Mouse (Mus musculus): ENCODE data around the gene Vasp. TPM values are rescaled to one million over a fixed set of nuclear protein-coding genes. Genes with fewer than 3 reads are reported as not detected.

Gene Vasp
- total RNA-seq, 2 experiments from 2014 or later: 17.9 to 34.0 TPM

DNA sequence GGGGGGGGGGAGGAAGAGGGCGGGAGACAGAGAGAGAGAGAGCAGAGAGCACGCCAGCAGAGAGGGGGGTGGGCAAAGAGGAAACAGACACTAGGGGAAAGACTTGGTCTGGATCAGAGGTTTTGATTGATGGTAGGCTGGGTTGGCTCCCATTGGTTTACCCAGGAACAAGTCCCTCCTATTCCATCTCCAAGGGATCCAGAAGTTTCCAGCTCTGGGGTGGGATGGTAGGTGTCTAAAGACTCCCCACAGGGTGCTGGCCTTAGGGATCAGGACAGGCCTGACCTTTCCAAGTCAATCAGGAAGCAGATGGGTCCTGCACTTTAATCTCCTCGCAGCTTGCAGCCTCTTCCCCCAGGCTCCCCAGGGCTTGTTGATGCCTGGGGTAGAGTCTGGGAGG, 53.7 kb downstream of the Vasp start:
- ATAC-seq (replicated peaks; ENCODE audit: low FRiP score, poor library complexity, severe bottlenecking): no peak

DNA sequence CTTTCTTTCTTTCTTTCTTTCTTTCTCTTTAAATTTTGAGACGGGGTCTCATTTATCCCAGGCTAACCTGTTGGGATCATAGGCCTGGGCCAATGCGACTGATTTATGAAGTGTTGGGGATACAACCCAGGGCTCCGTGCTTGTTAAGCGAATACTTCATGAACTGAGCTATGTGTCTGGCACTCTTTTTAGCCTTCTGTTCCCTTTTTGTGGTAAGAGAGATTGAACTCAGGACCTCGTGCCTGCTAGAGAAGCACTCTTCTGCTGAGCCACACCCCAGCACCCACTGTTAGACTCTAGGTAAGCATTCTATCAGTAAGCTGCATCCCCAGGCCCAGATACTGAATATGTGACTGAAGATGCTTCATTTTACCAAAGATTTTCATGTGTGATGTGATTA, 54.1 kb downstream of the Vasp start:
- ATAC-seq (replicated peaks; ENCODE audit: low FRiP score, poor library complexity, severe bottlenecking): no peak

DNA sequence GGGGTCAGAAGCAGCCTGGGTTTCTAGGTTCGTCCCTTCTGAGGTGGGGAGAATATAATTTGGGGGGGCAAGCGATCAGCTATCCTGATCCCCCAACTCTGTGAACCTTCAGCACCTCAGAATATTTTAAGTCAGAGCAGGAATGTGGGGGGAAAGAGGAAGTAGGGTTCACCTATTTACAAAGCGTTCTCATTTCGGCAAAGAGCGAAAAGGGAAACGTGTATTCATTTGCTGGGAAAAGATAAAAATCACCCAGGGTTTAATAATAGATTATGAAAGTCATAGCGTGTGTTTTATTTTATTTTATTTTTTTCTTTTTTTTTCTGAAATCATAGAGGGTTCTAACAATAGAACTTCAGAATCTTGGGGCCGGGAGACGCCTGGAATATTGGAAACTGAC, 56.7 kb downstream of the Vasp start:
- ATAC-seq (replicated peaks; ENCODE audit: low FRiP score, poor library complexity, severe bottlenecking): no peak

DNA sequence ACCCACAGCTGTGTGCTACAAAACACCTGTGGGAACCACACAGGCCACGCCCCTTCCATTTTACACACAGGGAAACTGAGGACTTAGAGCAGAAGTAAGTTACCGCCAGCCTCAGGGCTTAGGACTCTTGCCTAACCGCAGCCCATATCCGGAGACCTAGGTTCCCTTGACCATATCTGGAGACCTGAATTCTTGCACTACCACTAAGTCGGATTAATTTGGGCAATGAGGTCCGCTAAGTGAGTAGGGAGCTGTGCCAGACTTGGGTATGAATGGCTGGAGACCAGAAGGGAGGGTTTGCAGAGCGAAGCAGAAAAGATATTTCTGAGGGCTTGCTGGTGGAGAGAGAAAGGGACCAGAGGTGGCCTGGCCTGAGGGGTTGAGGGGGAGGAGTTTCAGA, 57.2 kb downstream of the Vasp start:
- ATAC-seq (replicated peaks; ENCODE audit: low FRiP score, poor library complexity, severe bottlenecking): no peak

DNA sequence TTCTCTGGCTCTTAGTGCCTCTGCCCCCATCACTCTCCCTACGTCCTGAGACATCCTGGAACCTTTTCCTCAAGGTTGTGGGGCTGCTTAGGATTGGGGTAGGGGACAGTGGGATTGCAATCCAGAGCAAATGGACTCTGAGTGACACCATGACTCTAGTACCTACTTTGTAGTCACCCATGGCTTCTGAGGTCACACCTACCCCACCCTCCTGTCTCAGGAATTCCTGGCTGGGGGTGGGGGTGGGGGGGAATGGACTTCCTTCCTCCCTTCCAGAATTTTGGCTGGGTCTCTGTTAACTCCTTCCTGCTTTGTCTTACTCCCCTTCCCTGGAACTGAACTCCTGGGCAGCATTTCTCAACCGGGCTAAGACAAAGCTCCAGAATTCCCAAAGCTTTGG, 58.2 kb downstream of the Vasp start:
- no peak for ATAC-seq (replicated peaks; ENCODE audit: low FRiP score, poor library complexity, severe bottlenecking)

DNA sequence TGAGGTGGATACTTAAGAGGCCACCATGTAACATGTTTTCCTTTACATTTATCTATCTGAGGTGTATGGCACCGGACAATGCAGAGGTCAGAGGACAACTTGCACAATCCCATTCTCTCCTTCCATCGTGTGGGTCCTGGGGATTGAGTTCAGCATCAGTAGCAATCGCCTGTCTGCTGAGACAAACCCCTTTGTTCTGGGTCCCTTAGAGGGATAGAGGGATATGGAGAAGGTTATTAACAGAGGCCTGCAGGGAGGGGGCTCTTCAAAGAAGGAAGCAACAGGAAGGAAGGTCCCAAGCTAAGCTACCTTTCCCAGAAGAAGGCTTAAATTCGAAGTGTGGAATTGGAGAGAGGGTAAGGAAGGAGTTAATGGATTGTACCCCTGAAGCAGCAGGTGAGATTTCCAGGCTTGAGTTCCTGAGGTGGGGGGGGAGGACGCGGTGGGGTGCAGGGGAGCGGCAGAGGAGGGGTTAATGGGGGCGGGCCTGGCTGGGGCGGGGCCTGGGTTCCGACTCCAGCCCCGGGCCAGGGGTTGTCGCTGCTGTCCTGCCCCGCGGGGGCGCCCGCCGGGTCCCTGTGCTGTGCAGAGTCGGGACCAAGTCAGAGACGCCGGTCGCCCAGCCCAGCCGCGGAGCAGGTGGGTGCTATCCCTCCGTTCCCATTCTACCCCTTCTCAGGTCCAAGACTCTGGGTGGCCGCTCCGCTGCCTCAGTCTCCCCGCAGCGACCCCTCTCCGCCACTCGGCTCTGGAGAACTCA, 59.4 kb downstream of the Vasp start, which contains the start of gene Gpr4:
TSS of gene Gpr4 (plus strand) at position 543 of the 760 bp plus-strand sequence.
- no peak for ATAC-seq (replicated peaks; ENCODE audit: low FRiP score, poor library complexity, severe bottlenecking)

DNA sequence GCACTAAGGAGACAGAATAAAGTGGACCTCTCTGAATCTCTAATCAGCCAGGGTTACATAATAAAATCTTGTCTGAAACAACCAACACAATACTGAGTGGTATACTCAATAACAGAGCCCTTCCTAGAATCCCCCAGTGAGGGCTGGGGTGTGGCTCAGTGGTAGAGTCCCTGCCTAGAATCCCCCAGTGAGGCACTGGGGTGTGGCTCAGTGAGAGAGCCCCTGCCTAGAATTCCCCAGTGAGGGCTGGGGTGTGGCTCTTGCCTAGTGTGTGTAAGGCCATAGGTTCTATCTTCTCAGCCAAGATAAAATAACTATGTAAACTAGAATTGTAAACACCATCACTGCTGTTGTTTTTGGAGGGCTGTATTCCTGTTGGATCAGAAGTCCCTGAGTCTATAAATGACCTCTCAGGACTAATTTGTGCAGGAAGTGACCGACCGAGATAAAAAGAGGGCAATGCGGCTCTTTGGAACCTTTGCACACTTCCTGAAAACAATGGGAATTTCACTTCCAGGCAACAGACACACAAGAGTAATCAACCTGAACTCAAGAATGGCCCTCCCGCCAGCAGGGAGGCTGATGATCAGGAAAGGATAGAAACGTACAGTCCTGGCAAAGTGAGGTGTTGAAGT, 60.5 kb downstream of the Vasp start:
- ATAC-seq (replicated peaks; ENCODE audit: low FRiP score, poor library complexity, severe bottlenecking): no peak

DNA sequence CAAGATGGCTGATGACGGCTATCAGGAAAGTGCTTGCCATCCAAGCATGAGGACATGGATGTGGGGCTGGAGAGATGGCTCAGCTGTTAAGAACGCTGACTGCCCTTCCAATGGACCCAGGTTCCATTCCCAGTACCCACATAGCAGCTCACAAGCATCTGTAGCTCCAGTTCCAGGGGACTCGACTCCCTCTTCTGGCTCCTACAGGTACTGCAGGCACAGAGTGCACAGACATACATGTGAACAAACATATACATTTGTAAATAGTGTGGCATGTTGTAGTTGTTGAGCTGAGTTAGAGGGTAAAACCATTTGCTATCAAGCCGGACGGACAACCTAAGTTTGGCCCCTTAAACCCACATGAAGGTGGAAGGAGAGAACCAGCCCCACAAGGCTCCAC, 61.6 kb downstream of the Vasp start:
- ATAC-seq (replicated peaks; ENCODE audit: low FRiP score, poor library complexity, severe bottlenecking): no peak; the same call in 1 of the 2 replicates

DNA sequence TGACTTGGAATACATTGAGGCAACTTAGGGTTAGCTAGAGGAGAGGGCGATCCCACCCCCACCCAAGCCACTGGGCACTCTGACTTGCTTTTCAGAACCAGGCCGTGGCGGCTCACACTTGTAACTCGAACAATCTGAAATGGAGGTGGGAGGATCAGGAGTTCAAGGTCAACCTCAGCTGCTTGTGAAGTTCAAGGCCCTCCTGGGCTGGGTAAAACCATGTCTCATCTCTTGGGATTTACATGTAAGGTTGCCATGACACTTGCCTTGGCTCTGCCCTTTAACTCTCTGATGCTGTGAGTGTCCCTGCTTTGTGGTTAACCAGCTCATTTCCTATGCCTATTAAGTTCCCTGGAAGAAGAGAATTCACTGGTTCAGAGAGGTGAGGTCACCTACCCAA, 62.1 kb downstream of the Vasp start:
- no peak for ATAC-seq (replicated peaks; ENCODE audit: low FRiP score, poor library complexity, severe bottlenecking)

DNA sequence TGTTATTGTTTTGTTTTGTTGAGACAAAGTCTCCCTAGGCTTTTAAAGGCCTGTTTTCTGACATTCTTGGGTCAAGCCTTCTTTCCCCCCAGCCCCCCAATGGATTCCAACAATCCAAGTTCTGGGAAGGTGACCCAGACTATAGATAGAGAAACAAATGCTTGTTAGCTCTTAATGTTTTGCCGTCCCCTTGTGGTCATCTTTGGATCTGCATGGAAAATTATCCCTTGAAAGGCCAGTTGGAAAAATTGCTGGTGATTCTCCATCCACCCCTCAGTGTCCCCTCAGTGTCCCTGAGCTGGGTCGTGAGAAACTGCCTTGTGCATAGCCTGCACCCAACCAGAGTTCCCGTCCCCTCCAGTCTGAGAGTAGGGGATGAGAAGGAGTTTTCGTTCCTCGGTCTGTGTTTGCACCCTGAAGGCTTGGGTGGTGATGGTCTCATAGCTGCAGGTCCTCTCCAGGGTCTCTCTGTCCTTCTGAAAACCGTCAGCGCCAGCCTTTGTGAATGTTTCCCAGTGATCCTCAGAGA, 62.6 kb downstream of the Vasp start:
- no peak for ATAC-seq (replicated peaks; ENCODE audit: low FRiP score, poor library complexity, severe bottlenecking)

DNA sequence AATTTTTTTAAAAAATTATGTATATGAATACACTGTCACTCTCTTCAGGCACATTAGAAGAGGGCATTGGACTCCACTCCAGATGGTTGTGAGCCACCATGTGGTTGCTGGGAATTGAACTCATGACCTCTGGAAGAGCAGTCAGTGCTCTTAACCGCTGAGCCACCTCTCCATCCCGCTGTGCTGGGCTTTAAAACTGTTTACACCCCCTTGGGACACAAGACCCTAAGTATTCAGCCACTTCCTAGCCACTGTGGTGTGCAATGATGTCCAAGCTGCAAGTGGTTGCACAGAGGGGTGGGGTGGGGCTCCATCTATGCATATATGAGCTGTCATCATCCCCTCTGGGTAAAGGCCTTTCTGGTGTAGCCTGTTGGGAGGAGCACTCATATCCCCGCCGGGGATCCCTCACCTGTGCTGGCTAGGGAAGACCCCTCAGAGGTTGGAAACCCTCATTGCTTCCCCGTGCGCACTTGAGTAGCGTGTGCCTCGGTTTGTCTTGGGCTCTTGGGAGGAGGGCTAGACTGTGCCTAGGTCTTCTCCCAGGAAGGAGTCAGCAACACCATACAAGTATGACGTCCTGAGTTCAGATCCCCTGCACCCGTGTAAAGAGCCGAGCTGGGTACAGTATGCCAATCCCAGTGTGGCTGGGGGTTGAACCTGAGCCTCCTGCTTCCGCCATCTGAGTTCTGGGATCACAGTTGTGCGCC, 63.3 kb downstream of the Vasp start:
- ATAC-seq (replicated peaks; ENCODE audit: low FRiP score, poor library complexity, severe bottlenecking): no peak

Other genes with a start within 250 kb of the Vasp start
- gene Foxa3, start 248.3 kb downstream of the Vasp start, total RNA-seq (2015; ENCODE audit: low replicate concordance): not detected in 2 replicates
- gene Foxa3, start 248.3 kb downstream of the Vasp start, total RNA-seq (2017; ENCODE audit: low replicate concordance): not detected in 2 replicates
- 42.8 and 51.5 TPM in 2 replicates for gene Sympk, start 247.4 kb downstream of the Vasp start, total RNA-seq (2015; ENCODE audit: low replicate concordance)
- gene Sympk, start 247.4 kb downstream of the Vasp start, total RNA-seq (2017; ENCODE audit: low replicate concordance): 37.7 and 52.8 TPM in 2 replicates
- gene Rsph6a, start 217.1 kb downstream of the Vasp start, total RNA-seq (2015; ENCODE audit: low replicate concordance): not detected in 2 replicates
- not detected in 2 replicates for gene Rsph6a, start 217.1 kb downstream of the Vasp start, total RNA-seq (2017; ENCODE audit: low replicate concordance)
- 17.7 and 33.1 TPM in 2 replicates for gene Dmwd, start 195.6 kb downstream of the Vasp start, total RNA-seq (2015; ENCODE audit: low replicate concordance)
- 13.1 and 19.4 TPM in 2 replicates for gene Dmwd, start 195.6 kb downstream of the Vasp start, total RNA-seq (2017; ENCODE audit: low replicate concordance)
- gene Dmpk, start 188.0 kb downstream of the Vasp start, total RNA-seq (2015; ENCODE audit: low replicate concordance): 15.9 and 18.4 TPM in 2 replicates
- gene Dmpk, start 188.0 kb downstream of the Vasp start, total RNA-seq (2017; ENCODE audit: low replicate concordance): 4.2 and 5.0 TPM in 2 replicates
- not detected in 2 replicates for gene Six5, start 177.2 kb downstream of the Vasp start, total RNA-seq (2015; ENCODE audit: low replicate concordance)
- gene Six5, start 177.2 kb downstream of the Vasp start, total RNA-seq (2017; ENCODE audit: low replicate concordance): 0.13 TPM in 1 of 2 replicates, not detected in the other
- gene Gm4969, start 153.4 kb downstream of the Vasp start, total RNA-seq (2015; ENCODE audit: low replicate concordance): not detected in 2 replicates
- gene Gm4969, start 153.4 kb downstream of the Vasp start, total RNA-seq (2017; ENCODE audit: low replicate concordance): not detected in 2 replicates
- gene Fbxo46, start 152.0 kb downstream of the Vasp start, total RNA-seq (2015; ENCODE audit: low replicate concordance): 4.7 and 5.0 TPM in 2 replicates
- 6.3 and 7.3 TPM in 2 replicates for gene Fbxo46, start 152.0 kb downstream of the Vasp start, total RNA-seq (2017; ENCODE audit: low replicate concordance)
- gene Qpctl, start 122.5 kb downstream of the Vasp start, total RNA-seq (2015; ENCODE audit: low replicate concordance): 2.5 and 2.9 TPM in 2 replicates
- gene Qpctl, start 122.5 kb downstream of the Vasp start, total RNA-seq (2017; ENCODE audit: low replicate concordance): 1.9 TPM in 2 replicates
- gene Snrpd2, start 122.1 kb downstream of the Vasp start, total RNA-seq (2015; ENCODE audit: low replicate concordance): 15.5 and 22.0 TPM in 2 replicates
- 5.4 and 15.7 TPM in 2 replicates for gene Snrpd2, start 122.1 kb downstream of the Vasp start, total RNA-seq (2017; ENCODE audit: low replicate concordance)
- not detected in 2 replicates for gene Gipr, start 105.7 kb downstream of the Vasp start, total RNA-seq (2015; ENCODE audit: low replicate concordance)
- not detected in 2 replicates for gene Gipr, start 105.7 kb downstream of the Vasp start, total RNA-seq (2017; ENCODE audit: low replicate concordance)
- 2.5 TPM in 1 of 2 replicates, not detected in the other for gene Eml2, start 95.4 kb downstream of the Vasp start, total RNA-seq (2015; ENCODE audit: low replicate concordance)
- 1.3 TPM in 1 of 2 replicates, not detected in the other for gene Eml2, start 95.4 kb downstream of the Vasp start, total RNA-seq (2017; ENCODE audit: low replicate concordance)
- gene Gpr4, start 59.3 kb downstream of the Vasp start, total RNA-seq (2015; ENCODE audit: low replicate concordance): not detected in 2 replicates
- gene Gpr4, start 59.3 kb downstream of the Vasp start, total RNA-seq (2017; ENCODE audit: low replicate concordance): not detected in 2 replicates
- gene Opa3, start 43.5 kb downstream of the Vasp start, total RNA-seq (2015; ENCODE audit: low replicate concordance): 19.8 and 25.6 TPM in 2 replicates
- gene Opa3, start 43.5 kb downstream of the Vasp start, total RNA-seq (2017; ENCODE audit: low replicate concordance): 20.0 and 22.7 TPM in 2 replicates
- not detected in 2 replicates for gene Ppm1n, start 8.2 kb upstream of the Vasp start, total RNA-seq (2015; ENCODE audit: low replicate concordance)
- not detected in 2 replicates for gene Ppm1n, start 8.2 kb upstream of the Vasp start, total RNA-seq (2017; ENCODE audit: low replicate concordance)
- gene Rtn2, start 10.8 kb upstream of the Vasp start, total RNA-seq (2015; ENCODE audit: low replicate concordance): 4.0 TPM in 1 of 2 replicates, not detected in the other
- not detected in 2 replicates for gene Rtn2, start 10.8 kb upstream of the Vasp start, total RNA-seq (2017; ENCODE audit: low replicate concordance)
- gene Fosb, start 38.2 kb upstream of the Vasp start, total RNA-seq (2015; ENCODE audit: low replicate concordance): 6.3 and 7.9 TPM in 2 replicates
- 1.3 and 3.3 TPM in 2 replicates for gene Fosb, start 38.2 kb upstream of the Vasp start, total RNA-seq (2017; ENCODE audit: low replicate concordance)
- 3.6 and 12.6 TPM in 2 replicates for gene Ercc1, start 73.0 kb upstream of the Vasp start, total RNA-seq (2015; ENCODE audit: low replicate concordance)
- gene Ercc1, start 73.0 kb upstream of the Vasp start, total RNA-seq (2017; ENCODE audit: low replicate concordance): 1.2 and 1.8 TPM in 2 replicates
- 2.1 and 3.6 TPM in 2 replicates for gene Cd3eap, start 87.7 kb upstream of the Vasp start, total RNA-seq (2015; ENCODE audit: low replicate concordance)
- 0.45 and 4.0 TPM in 2 replicates for gene Cd3eap, start 87.7 kb upstream of the Vasp start, total RNA-seq (2017; ENCODE audit: low replicate concordance)
- not detected in 2 replicates for gene Ppp1r13l, start 87.9 kb upstream of the Vasp start, total RNA-seq (2015; ENCODE audit: low replicate concordance)
- 0.64 and 1.7 TPM in 2 replicates for gene Ppp1r13l, start 87.9 kb upstream of the Vasp start, total RNA-seq (2017; ENCODE audit: low replicate concordance)
- 1.7 and 1.8 TPM in 2 replicates for gene Ercc2, start 110.2 kb upstream of the Vasp start, total RNA-seq (2015; ENCODE audit: low replicate concordance)
- 5.3 and 11.3 TPM in 2 replicates for gene Ercc2, start 110.2 kb upstream of the Vasp start, total RNA-seq (2017; ENCODE audit: low replicate concordance)
- gene Klc3, start 132.3 kb upstream of the Vasp start, total RNA-seq (2015; ENCODE audit: low replicate concordance): 2.5 TPM in 1 of 2 replicates, not detected in the other
- not detected in 2 replicates for gene Klc3, start 132.3 kb upstream of the Vasp start, total RNA-seq (2017; ENCODE audit: low replicate concordance)
- not detected in 2 replicates for gene Ckm, start 133.0 kb upstream of the Vasp start, total RNA-seq (2015; ENCODE audit: low replicate concordance)
- gene Ckm, start 133.0 kb upstream of the Vasp start, total RNA-seq (2017; ENCODE audit: low replicate concordance): not detected in 2 replicates
- 4.3 and 8.8 TPM in 2 replicates for gene Mark4, start 187.0 kb upstream of the Vasp start, total RNA-seq (2015; ENCODE audit: low replicate concordance)
- 1.1 and 1.2 TPM in 2 replicates for gene Mark4, start 187.0 kb upstream of the Vasp start, total RNA-seq (2017; ENCODE audit: low replicate concordance)
- not detected in 2 replicates for gene Exoc3l2, start 191.5 kb upstream of the Vasp start, total RNA-seq (2015; ENCODE audit: low replicate concordance)
- gene Exoc3l2, start 191.5 kb upstream of the Vasp start, total RNA-seq (2017; ENCODE audit: low replicate concordance): not detected in 2 replicates
- 2.9 TPM in 2 replicates for gene Bloc1s3, start 236.6 kb upstream of the Vasp start, total RNA-seq (2015; ENCODE audit: low replicate concordance)
- 0.13 and 0.15 TPM in 2 replicates for gene Bloc1s3, start 236.6 kb upstream of the Vasp start, total RNA-seq (2017; ENCODE audit: low replicate concordance)
- gene Trappc6a, start 236.6 kb upstream of the Vasp start, total RNA-seq (2015; ENCODE audit: low replicate concordance): 12.6 and 31.9 TPM in 2 replicates
- gene Trappc6a, start 236.6 kb upstream of the Vasp start, total RNA-seq (2017; ENCODE audit: low replicate concordance): 3.5 and 5.8 TPM in 2 replicates
- not detected in 2 replicates for gene Nkpd1, start 246.0 kb upstream of the Vasp start, total RNA-seq (2015; ENCODE audit: low replicate concordance)
- not detected in 2 replicates for gene Nkpd1, start 246.0 kb upstream of the Vasp start, total RNA-seq (2017; ENCODE audit: low replicate concordance)